Mouse (Mus musculus) hindbrain, embryonic 13.5 days (tissue): Measurements from ENCODE around the gene Minpp1. TPM values are rescaled to one million over a fixed set of nuclear protein-coding genes. Genes with fewer than 3 reads are reported as not detected.

Experiments used
- ATAC-seq: fragments of 200-750 bp; cut with Nextera tagmentation; 2 replicates; pipeline ENCODE4 v1.8.0; 2017; ENCODE audit warnings: moderate TSS enrichment; ENCODE audit not compliant: low FRiP score
- H3K27ac ChIP-seq: fragments of 300-500 bp; sonication (generic); 2 replicates; pipeline ENCODE4 v1.5.1; 2015; ENCODE audit warnings: inconsistent platforms, mild to moderate bottlenecking, moderate library complexity
- H3K27me3 ChIP-seq: fragments of 300-500 bp; sonication (generic); 2 replicates; pipeline ENCODE4 v1.6.1; 2015; ENCODE audit warnings: mild to moderate bottlenecking, inconsistent platforms
- H3K36me3 ChIP-seq: fragments of 300-500 bp; sonication (generic); 2 replicates; pipeline ENCODE4 v1.6.1; 2015; ENCODE audit warnings: mild to moderate bottlenecking, inconsistent platforms
- H3K4me1 ChIP-seq: fragments of 300-500 bp; sonication (generic); replicated peaks from 2 replicates; pipeline ENCODE4 v1.6.1; 2015; ENCODE audit warnings: inconsistent platforms
- H3K4me2 ChIP-seq: fragments of 300-500 bp; sonication (generic); 2 replicates; pipeline ENCODE4 v1.6.1; 2015; ENCODE audit warnings: inconsistent platforms, mild to moderate bottlenecking, moderate library complexity
- H3K4me3 ChIP-seq: fragments of 300-500 bp; sonication (generic); 2 replicates; pipeline ENCODE4 v1.5.1; 2015; ENCODE audit warnings: mild to moderate bottlenecking, inconsistent platforms
- H3K9ac ChIP-seq: fragments of 300-500 bp; sonication (generic); 2 replicates; pipeline ENCODE4 v1.6.1; 2015; ENCODE audit warnings: mild to moderate bottlenecking, inconsistent platforms
- H3K9me3 ChIP-seq: fragments of 300-500 bp; sonication (generic); 2 replicates; pipeline ENCODE4 v1.6.1; 2016; ENCODE audit warnings: inconsistent platforms
- WGBS: fragments of 180-500 bp; shearing (Covaris S2); methylation state at CpG from one replicate; pipeline ENCODE4 v1.1.7; 2015; 5-methylcytosine and 5-hydroxymethylcytosine counted together
- polyA plus RNA-seq: library from polyadenylated mRNA; unstranded; fragments of >200 nt; fragmentation: Nextera tagmentation; extraction: Ambion mirVana; gene quantifications from 2 replicates; pipeline ENCODE4 v1.2.1, GENCODE M21; 2015

Gene Minpp1
- polyA plus RNA-seq, 1 experiment from 2014 or later, result 53.0 TPM

DNA sequence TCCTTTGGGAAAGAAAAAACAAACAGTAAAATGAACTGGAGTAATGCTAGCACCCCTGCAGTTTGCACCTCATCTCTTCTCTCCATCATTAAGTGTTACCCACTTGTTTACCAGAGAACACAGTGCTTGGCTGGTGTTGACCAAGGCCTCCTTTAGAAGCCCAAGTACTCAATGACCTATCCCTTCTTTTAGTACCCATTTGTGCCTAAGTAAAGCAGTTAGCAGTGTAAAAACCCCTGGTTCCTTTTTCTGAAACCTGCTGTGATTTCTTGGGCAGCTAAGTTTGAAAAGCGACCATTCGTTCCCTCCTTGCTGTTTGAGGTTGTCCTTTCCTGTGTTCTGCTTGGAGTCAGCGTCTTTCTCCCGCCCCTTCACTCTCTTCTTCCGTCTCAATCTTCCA lies 7.4 kb downstream of the Minpp1 start:
- Histone ChIP-seq H3K27ac (no peak overlapping the region), H3K9me3 (no peaks in the 10 kb centered on the region), H3K4me3 (no peak overlapping the region), H3K9ac (no peak overlapping the region), H3K4me2 (no peak overlapping the region), H3K4me1 (peaks cover 9% of the 10 kb centered on the region), H3K36me3 (peaks cover 43% of the 10 kb centered on the region), H3K27me3 (no peaks in the 10 kb centered on the region)
- ATAC-seq, result no peak
- WGBS, result 95% methylated on average over 5 of the region's 5 CpGs

DNA sequence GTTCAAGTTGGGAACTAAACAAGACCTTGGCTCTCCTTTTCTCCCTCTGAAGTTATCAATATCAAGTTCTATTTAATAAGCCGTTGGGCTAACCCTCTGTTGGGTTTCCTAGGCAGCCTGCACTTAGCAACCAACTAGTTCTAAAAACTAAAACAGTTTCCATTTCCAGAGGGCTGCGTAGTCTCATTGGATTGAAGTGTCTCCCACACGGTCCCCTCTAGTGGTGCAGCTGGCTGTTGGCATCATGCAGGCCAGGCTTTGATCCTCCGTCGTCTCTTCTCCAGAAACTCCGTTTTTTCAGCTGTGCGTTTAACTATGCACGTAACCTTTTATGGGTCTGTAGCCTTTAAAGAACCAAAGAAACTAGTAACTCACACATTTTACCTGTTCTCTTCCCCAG lies 7.9 kb downstream of the Minpp1 start:
- no peaks in the 10 kb centered on the region for H3K27me3 ChIP-seq
- peaks cover 4% of the 10 kb centered on the region for H3K4me1 ChIP-seq
- H3K27ac ChIP-seq, result no peak overlapping the region
- H3K9ac ChIP-seq, result no peak overlapping the region
- peaks cover 46% of the 10 kb centered on the region for H3K36me3 ChIP-seq
- H3K4me3 ChIP-seq, result no peak overlapping the region
- no peak overlapping the region for H3K4me2 ChIP-seq
- no peaks in the 10 kb centered on the region for H3K9me3 ChIP-seq
- no peak for ATAC-seq
- WGBS, result 89% methylated on average over 8 of the region's 8 CpGs

DNA sequence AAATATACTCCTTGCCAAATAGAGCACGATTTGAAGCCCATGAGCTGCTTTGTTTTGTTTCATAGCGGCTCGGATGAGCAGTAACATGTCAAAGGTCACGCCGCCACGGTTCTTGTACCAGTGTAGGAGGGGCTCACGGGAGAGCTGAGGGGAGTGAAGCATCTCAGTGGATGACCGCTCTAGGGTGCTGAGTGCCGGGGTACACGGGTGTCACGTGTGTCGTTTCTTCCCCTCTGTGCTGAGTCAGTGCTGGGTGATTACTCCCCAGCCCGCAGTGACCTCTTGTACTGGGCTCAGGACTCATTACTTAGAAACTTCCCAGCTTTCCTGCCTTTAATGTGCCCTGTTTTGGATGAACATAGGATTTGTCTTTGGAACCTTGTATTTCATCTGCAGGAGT lies 9.0 kb downstream of the Minpp1 start:
- 84% methylated on average over 13 of the region's 13 CpGs for WGBS
- no peak for ATAC-seq
- no peak overlapping the region for H3K4me2 ChIP-seq
- no peaks in the 10 kb centered on the region for H3K9me3 ChIP-seq
- peaks cover 56% of the 10 kb centered on the region for H3K36me3 ChIP-seq
- no peak overlapping the region for H3K27ac ChIP-seq
- no peak overlapping the region for H3K9ac ChIP-seq
- H3K27me3 ChIP-seq, result no peaks in the 10 kb centered on the region
- H3K4me3 ChIP-seq, result no peak overlapping the region
- no peaks in the 10 kb centered on the region for H3K4me1 ChIP-seq

DNA sequence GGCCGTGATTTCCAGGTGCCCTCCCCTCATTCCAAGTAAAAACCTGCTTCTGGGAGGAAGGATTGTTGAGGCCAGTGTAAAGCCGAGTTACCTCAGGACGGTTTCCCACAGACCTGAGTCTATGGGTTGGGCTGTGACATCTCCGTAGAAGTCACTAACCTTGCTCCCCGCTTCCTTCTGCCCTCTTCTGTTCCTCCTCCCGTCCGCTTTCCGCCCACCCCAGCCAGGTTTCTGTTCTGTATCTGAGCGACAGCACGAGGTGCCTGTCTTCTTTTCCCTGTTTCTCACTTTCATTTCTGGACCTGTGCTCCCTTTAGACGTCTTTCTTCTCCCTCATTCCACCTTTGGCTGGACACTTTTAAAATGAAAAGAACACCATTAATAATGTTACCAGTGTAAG lies 9.5 kb downstream of the Minpp1 start:
- peaks cover 56% of the 10 kb centered on the region for H3K36me3 ChIP-seq
- no peak for ATAC-seq
- H3K9me3 ChIP-seq, result no peaks in the 10 kb centered on the region
- H3K4me1 ChIP-seq, result no peaks in the 10 kb centered on the region
- H3K27me3 ChIP-seq, result no peaks in the 10 kb centered on the region
- no peak overlapping the region for H3K4me2 ChIP-seq
- no peak overlapping the region for H3K4me3 ChIP-seq
- 93% methylated on average over 11 of the region's 11 CpGs for WGBS
- no peak overlapping the region for H3K9ac ChIP-seq
- no peak overlapping the region for H3K27ac ChIP-seq

DNA sequence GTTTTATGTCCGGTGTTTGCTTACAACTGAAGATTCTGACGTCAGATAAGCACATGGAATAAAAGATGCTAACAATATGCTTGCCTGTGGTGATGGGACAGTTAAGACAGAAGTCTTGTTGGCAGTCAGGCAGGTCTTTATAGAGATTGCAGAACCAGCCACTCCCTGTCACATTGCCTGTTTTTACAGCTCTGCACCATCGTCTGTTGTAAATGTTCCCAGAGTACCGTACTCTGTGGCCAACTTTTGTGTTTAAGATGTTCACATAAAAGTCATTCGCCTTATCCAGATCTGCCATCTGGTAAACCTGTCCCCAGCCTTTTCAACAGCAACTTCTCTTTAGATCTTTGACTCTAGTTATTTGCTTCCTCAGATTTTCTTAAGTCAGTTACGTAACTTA lies 11.8 kb downstream of the Minpp1 start:
- WGBS, result 95% methylated on average over 6 of the region's 6 CpGs
- no peak for ATAC-seq
- H3K36me3 ChIP-seq, result peaks cover 49% of the 10 kb centered on the region

DNA sequence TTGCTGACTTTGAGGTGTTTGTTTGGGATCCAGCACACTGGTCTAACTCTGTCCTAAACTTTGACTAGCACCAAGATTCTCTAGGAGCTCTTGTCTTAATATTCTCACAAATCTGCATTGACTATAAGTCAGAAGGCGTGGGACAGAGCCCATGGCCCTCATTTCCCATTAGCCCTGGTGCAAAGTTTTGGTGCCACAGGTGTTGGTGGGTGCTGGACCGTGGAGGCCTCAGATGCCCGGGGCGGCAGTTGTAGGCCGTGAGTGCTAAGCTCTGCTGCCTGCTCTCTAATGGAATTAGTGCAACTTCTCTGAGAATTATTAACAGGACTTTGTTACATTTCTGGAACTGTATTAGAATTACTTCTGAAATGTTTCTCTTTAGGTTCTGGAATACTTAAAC lies 12.4 kb downstream of the Minpp1 start:
- no peaks in the 10 kb centered on the region for H3K27me3 ChIP-seq
- H3K36me3 ChIP-seq, result peaks cover 43% of the 10 kb centered on the region
- no peak overlapping the region for H3K9ac ChIP-seq
- H3K9me3 ChIP-seq, result no peaks in the 10 kb centered on the region
- H3K4me3 ChIP-seq, result no peak overlapping the region
- no peak overlapping the region for H3K4me2 ChIP-seq
- H3K4me1 ChIP-seq, result no peaks in the 10 kb centered on the region
- WGBS, result 97% methylated on average over 5 of the region's 5 CpGs
- no peak for ATAC-seq
- H3K27ac ChIP-seq, result no peak overlapping the region

More for the DNA sequence above, 11.8 kb downstream of the Minpp1 start:
- no peak overlapping the region for H3K4me3 ChIP-seq
- H3K27me3 ChIP-seq, result no peaks in the 10 kb centered on the region
- no peak overlapping the region for H3K9ac ChIP-seq
- no peaks in the 10 kb centered on the region for H3K9me3 ChIP-seq
- no peaks in the 10 kb centered on the region for H3K4me1 ChIP-seq
- no peak overlapping the region for H3K4me2 ChIP-seq
- no peak overlapping the region for H3K27ac ChIP-seq

DNA sequence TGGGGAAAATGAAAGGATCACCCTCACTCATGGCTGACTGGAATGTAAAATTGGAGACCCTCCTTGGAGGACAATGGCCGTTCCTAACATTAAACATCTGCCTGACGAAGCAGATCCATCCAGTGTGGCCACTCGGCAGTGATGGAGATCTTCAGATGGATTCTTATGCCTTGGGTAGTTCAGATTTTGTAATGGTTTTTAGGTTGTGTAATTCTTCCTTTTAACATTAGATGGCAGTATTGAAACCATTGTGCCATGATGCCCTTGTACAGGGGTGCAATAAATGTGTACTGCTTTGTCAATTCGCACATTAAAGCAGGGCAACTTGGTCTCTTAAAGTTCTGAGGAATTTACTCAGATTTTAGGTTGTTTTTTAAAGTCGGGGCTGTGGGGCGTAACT lies 15.8 kb downstream of the Minpp1 start:
- H3K4me2 ChIP-seq, result no peak overlapping the region
- no peaks in the 10 kb centered on the region for H3K9me3 ChIP-seq
- no peak for ATAC-seq
- no peaks in the 10 kb centered on the region for H3K27me3 ChIP-seq
- H3K27ac ChIP-seq, result no peak overlapping the region
- peaks cover 27% of the 10 kb centered on the region for H3K36me3 ChIP-seq
- no peak overlapping the region for H3K4me3 ChIP-seq
- no peak overlapping the region for H3K9ac ChIP-seq
- WGBS, result 91% methylated on average over 6 of the region's 6 CpGs
- H3K4me1 ChIP-seq, result no peaks in the 10 kb centered on the region

DNA sequence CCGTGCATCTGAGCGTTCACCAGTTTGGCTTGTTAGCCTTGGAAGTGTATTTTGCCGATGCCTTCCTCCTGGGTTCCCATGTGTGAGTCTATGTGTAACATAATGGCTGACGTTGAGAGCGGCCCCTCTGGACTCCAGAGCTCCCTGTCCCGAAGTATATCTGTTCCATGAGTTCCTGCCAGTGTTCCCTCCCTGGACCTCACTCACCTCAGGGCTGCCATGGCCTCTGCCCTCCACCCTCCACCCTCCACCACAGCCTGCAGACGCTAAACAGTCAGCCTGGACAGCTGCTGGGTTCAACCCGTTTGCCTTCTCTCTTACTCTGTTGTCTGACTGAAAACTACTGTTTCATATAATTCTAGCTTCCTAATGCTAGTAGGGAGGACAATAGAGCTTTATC lies 20.5 kb downstream of the Minpp1 start:
- no peaks in the 10 kb centered on the region for H3K9me3 ChIP-seq
- no peak overlapping the region for H3K4me3 ChIP-seq
- no peak for ATAC-seq
- 92% methylated on average over 8 of the region's 8 CpGs for WGBS
- no peak overlapping the region for H3K4me2 ChIP-seq
- no peaks in the 10 kb centered on the region for H3K4me1 ChIP-seq
- H3K27me3 ChIP-seq, result no peaks in the 10 kb centered on the region
- peaks cover 26% of the 10 kb centered on the region for H3K36me3 ChIP-seq
- H3K27ac ChIP-seq, result no peak overlapping the region
- no peak overlapping the region for H3K9ac ChIP-seq

DNA sequence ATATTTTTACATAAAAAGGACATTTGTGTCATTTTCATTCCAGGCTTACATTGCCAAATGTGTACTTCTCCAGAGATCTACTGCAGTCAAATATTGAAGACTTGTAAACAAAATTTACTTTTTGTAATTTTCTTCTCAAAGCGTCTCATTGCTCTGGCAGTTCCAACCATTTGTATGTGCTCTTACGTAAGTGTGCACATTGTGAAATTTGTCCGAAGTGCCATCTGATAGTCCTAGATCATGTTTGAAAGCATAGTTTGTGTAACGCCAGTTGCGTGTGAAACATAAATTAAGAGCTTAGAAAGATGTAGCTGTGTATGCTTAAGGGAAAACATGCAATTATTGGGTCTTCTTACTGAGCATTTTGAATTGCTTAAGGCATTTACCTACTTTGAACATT lies 20.9 kb downstream of the Minpp1 start:
- 97% methylated on average over 5 of the region's 5 CpGs for WGBS
- Histone ChIP-seq H3K9me3 (no peaks in the 10 kb centered on the region), H3K4me1 (no peaks in the 10 kb centered on the region), H3K9ac (no peak overlapping the region), H3K27me3 (no peaks in the 10 kb centered on the region), H3K4me3 (no peak overlapping the region), H3K4me2 (no peak overlapping the region), H3K36me3 (peaks cover 29% of the 10 kb centered on the region), H3K27ac (no peak overlapping the region)
- ATAC-seq, result no peak

DNA sequence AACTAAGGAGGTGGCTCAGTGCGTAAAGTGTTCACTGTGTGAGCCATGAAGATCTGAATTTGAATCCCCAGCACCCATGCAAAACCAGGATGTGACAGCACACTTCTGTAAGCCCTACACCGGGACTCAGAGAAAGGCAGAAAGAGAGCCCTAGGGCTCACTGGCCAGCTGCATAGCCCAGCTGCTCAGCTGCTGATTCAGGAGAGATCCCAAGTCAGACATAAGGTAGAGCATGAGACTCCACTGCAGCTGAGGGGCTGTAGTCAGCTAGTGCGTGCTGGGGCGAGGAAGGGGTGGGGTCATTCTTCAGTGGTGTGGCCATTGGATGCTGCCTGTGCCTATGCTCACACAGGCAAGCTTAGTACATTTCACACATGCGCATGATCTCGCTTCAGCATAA lies 21.5 kb downstream of the Minpp1 start:
- H3K4me1 ChIP-seq, result no peaks in the 10 kb centered on the region
- no peak overlapping the region for H3K27ac ChIP-seq
- H3K4me2 ChIP-seq, result no peak overlapping the region
- H3K4me3 ChIP-seq, result no peak overlapping the region
- H3K9ac ChIP-seq, result no peak overlapping the region
- no peaks in the 10 kb centered on the region for H3K9me3 ChIP-seq
- ATAC-seq, result no peak
- peaks cover 32% of the 10 kb centered on the region for H3K36me3 ChIP-seq
- no peaks in the 10 kb centered on the region for H3K27me3 ChIP-seq
- 87% methylated on average over 6 of the region's 6 CpGs for WGBS

DNA sequence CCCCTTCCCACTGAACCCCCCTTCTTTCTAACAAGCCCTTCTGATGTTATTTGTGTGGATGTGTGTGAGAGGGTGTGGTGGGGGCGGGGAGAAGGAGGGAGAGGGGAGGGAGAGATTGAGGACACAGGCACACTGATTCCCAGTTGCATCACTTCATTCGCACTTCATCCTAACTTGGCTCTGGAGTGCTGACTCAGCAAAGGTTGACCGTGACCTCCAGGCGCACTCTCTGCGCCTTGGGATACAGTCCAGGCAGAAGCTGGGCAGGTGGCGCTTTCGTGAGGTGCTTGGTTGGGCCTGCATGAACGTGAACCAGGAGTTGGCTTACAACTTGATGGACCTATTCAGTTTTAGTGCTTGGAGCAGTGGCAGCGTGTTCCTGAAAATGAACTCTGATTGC lies 22.0 kb downstream of the Minpp1 start:
- H3K27me3 ChIP-seq, result no peaks in the 10 kb centered on the region
- ATAC-seq, result no peak
- no peak overlapping the region for H3K9ac ChIP-seq
- no peaks in the 10 kb centered on the region for H3K9me3 ChIP-seq
- H3K4me3 ChIP-seq, result no peak overlapping the region
- H3K4me2 ChIP-seq, result no peak overlapping the region
- H3K36me3 ChIP-seq, result peaks cover 36% of the 10 kb centered on the region
- no peak overlapping the region for H3K27ac ChIP-seq
- H3K4me1 ChIP-seq, result no peaks in the 10 kb centered on the region
- 91% methylated on average over 9 of the region's 9 CpGs for WGBS

DNA sequence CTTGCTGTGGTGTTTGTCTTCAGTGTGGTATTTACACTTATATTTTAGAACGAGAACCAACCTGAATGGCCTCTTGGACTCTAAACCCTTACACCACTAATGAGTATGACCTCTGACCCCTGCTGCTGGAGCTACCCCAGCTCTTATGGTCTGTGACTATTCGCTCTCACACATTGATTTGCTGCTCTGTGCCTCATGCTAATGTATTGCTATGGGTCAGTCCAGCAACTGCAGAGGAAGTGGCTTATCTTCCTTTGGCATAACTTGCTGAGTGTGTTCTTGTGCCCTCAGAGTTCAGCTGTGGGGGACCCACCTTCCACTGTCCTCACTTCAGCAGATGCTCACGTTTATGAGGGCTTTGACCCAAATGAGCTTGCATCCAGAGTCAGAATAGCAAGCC lies 24.7 kb downstream of the Minpp1 start:
- no peaks in the 10 kb centered on the region for H3K9me3 ChIP-seq
- no peak overlapping the region for H3K27ac ChIP-seq
- H3K4me3 ChIP-seq, result no peak overlapping the region
- H3K4me1 ChIP-seq, result no peaks in the 10 kb centered on the region
- no peak overlapping the region for H3K4me2 ChIP-seq
- no peaks in the 10 kb centered on the region for H3K27me3 ChIP-seq
- 86% methylated on average over 3 of the region's 3 CpGs for WGBS
- no peak overlapping the region for H3K9ac ChIP-seq
- H3K36me3 ChIP-seq, result peaks cover 61% of the 10 kb centered on the region
- ATAC-seq, result no peak

DNA sequence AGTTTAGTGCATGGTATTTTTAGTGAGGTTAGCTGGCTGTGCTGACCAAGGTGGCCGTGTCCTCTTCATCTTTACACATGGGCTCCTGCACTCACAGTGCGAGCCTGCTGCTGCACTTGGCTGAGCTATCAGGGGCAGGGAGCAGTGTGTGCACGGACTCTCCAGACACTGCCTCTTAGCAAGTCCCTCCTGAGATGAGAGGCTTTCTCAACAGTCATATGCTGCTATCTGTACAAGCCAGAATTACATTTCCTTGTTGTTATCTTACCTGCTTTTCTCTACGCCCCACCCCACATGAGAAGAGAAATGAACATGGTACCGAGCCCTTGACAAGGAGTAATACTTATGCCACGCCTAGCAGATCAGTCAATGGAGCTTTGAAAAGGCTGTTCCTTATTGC lies 25.4 kb downstream of the Minpp1 start:
- WGBS, result 97% methylated on average over 6 of the region's 6 CpGs
- ATAC-seq, result no peak
- H3K36me3 ChIP-seq, result peaks cover 61% of the 10 kb centered on the region

DNA sequence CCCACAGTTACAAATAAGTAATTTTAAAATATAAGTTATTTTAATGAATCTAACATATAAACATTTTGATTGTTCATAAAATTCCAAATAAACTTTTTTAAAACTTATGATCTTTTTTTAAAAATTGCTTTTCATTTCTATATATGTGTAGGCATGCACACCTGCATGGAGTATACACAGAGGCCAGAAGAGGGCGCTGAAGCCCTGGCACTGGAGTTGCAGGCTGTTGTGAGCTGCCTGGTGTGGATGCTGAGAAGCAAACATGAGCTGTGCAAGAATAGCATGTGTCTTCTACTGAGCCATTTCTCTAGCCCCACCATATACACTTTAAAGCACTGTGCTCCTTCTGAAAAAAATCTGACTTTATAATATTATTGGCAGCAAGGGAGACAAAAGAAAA lies 26.9 kb downstream of the Minpp1 start:
- no peaks in the 10 kb centered on the region for H3K27me3 ChIP-seq
- no peak for ATAC-seq
- no peak overlapping the region for H3K9ac ChIP-seq
- peaks cover 66% of the 10 kb centered on the region for H3K36me3 ChIP-seq
- H3K4me3 ChIP-seq, result no peak overlapping the region
- H3K27ac ChIP-seq, result no peak overlapping the region
- H3K4me2 ChIP-seq, result no peak overlapping the region
- 24% methylated on average over 1 of the region's 1 CpGs for WGBS
- H3K4me1 ChIP-seq, result no peaks in the 10 kb centered on the region
- H3K9me3 ChIP-seq, result no peaks in the 10 kb centered on the region

More for the DNA sequence above, 25.4 kb downstream of the Minpp1 start:
- H3K4me2 ChIP-seq, result no peak overlapping the region
- H3K9me3 ChIP-seq, result no peaks in the 10 kb centered on the region
- no peak overlapping the region for H3K9ac ChIP-seq
- no peak overlapping the region for H3K27ac ChIP-seq
- no peak overlapping the region for H3K4me3 ChIP-seq
- no peaks in the 10 kb centered on the region for H3K27me3 ChIP-seq
- H3K4me1 ChIP-seq, result no peaks in the 10 kb centered on the region
